Mouse (Mus musculus) lung, postnatal 36 days (tissue): ENCODE results near the gene Pramel1.
"Not testable (repeated sequence)": the region's sequence is repeated elsewhere in the genome, so short reads cannot be mapped to it uniquely, and the experiment has no call there.

ENCODE experiments used
- DNase-seq: peaks from one replicate; pipeline ENCODE4 v3.0.0; 2022; ENCODE audit warnings: mixed read lengths

Pramel1 gene

GRCm38 (mm10) chr4:143394181-143394580 is at the start of gene Pramel1:
Pramel1 (plus strand) TSS chr4:143394428.
- no peak for DNase-seq

GRCm38 (mm10) chr4:143345491-143345890 is 48.7 kb upstream of the Pramel1 start:
- not testable (repeated sequence) for DNase-seq

- no peak for DNase-seq
Measured at GRCm38 (mm10) chr4:143348678-143349077, 45.5 kb upstream of the Pramel1 start.

- no peak for DNase-seq
Measured at GRCm38 (mm10) chr4:143349484-143349906, 44.7 kb upstream of the Pramel1 start, which contains the start of gene Lrrc38. Lrrc38 (plus strand) TSS chr4:143349757.

- no peak for DNase-seq
Measured at GRCm38 (mm10) chr4:143350047-143351015, 43.9 kb upstream of the Pramel1 start.

GRCm38 (mm10) chr4:143352301-143352700 is 41.9 kb upstream of the Pramel1 start:
- DNase-seq: no peak

GRCm38 (mm10) chr4:143361520-143361919 is 32.7 kb upstream of the Pramel1 start:
- DNase-seq: no peak

GRCm38 (mm10) chr4:143366415-143367041 is 27.7 kb upstream of the Pramel1 start:
- no peak for DNase-seq

- DNase-seq: no peak
Measured at GRCm38 (mm10) chr4:143379480-143379879, 14.7 kb upstream of the Pramel1 start.

- no peak for DNase-seq
Measured at GRCm38 (mm10) chr4:143379931-143380715, 14.1 kb upstream of the Pramel1 start.

- DNase-seq: peak; percentile 31
Measured at GRCm38 (mm10) chr4:143380716-143381004, 13.6 kb upstream of the Pramel1 start.

GRCm38 (mm10) chr4:143382163-143382562 is 12.1 kb upstream of the Pramel1 start:
- DNase-seq: no peak

- no peak for DNase-seq
Measured at GRCm38 (mm10) chr4:143383646-143384045, 10.6 kb upstream of the Pramel1 start.

- DNase-seq: peak; percentile 7
Measured at GRCm38 (mm10) chr4:143388955-143389702, 5.1 kb upstream of the Pramel1 start.

GRCm38 (mm10) chr4:143411566-143412218 is 17.5 kb downstream of the Pramel1 start:
- peak; percentile 24 for DNase-seq

GRCm38 (mm10) chr4:143412219-143413092 is 18.2 kb downstream of the Pramel1 start, which contains the start of gene Pramef8:
Pramef8 (plus strand) TSS chr4:143412426.
- peak; percentile 96 for DNase-seq

- no peak for DNase-seq
Measured at GRCm38 (mm10) chr4:143413621-143414020, 19.4 kb downstream of the Pramel1 start.

- DNase-seq: no peak
Measured at GRCm38 (mm10) chr4:143414121-143414520, 19.9 kb downstream of the Pramel1 start.

GRCm38 (mm10) chr4:143426770-143427169 is 32.5 kb downstream of the Pramel1 start:
- not testable (repeated sequence) for DNase-seq
